Comparison of ENCODE assay signal across 24 mouse cellular contexts in the genomic region with DNA sequence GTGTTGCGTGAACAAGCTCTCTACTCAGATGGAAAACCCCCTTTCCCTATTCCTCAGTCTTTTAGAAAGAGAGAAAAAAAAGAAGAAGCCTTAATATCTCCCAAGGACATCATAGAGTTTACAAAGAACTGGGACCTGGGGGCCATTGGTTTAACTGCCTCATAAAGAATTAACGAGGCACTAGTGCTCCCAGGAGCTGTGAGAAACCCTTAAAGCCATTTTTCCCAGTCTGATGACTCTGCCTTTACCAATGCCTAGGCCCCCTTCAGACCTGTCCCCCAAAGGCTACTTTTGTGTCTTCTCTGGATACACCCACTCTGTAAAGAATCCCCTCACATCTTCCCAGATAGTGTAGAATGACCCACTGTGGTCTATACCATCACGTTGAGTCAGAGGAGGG. TPM values are rescaled to one million over a fixed set of nuclear protein-coding genes. Genes with fewer than 3 reads are reported as not detected.
"Had no signal": no experiment of that assay in that cellular context is flagged by ENCODE, and none has a peak within 500 bp of the region (broad histone marks: within the 10 kb centered on the region; RNA-seq: fewer than 3 reads in every experiment).

No protein-coding gene starts in this region.

- H3K9me3 ChIP-seq: heart, embryonic 13.5 days; heart, embryonic 15.5 days; kidney, embryonic 15.5 days; limb, embryonic 10.5 days; limb, embryonic 12.5 days had no signal

- H3K4me2 ChIP-seq: heart, embryonic 11.5 days; heart, embryonic 13.5 days; heart, embryonic 15.5 days; hindbrain, embryonic 14.5 days; kidney, embryonic 15.5 days; limb, embryonic 12.5 days had no signal

- H3K4me3 ChIP-seq: gastrocnemius, adult 2 months; heart, adult 2 months; heart, embryonic 13.5 days; heart, embryonic 15.5 days; kidney, embryonic 15.5 days; layer of hippocampus, adult 2 months; left cerebral cortex, adult 2 months; limb, embryonic 10.5 days; limb, embryonic 12.5 days had no signal

- H3K27me3 ChIP-seq: heart, embryonic 13.5 days; heart, embryonic 15.5 days; kidney, embryonic 15.5 days had no signal

- ATAC-seq: forebrain, postnatal 0 days; hindbrain, postnatal 0 days; intestine, embryonic 16.5 days had no signal

- H3K9ac ChIP-seq: forebrain, postnatal 0 days; heart, embryonic 13.5 days; heart, embryonic 15.5 days; hindbrain, embryonic 14.5 days; kidney, embryonic 15.5 days; limb, embryonic 12.5 days had no signal

- H3K4me1 ChIP-seq: heart, embryonic 13.5 days; heart, embryonic 15.5 days; kidney, embryonic 15.5 days had no signal

- DNase-seq: forebrain, postnatal 0 days; gastrocnemius, adult 2 months; gastrocnemius, postnatal 10 days; gastrocnemius, postnatal 25 days; heart, adult 11 months; heart, adult 2 months; heart, postnatal 14 days; heart, postnatal 36 days; kidney, postnatal 25 days; kidney, postnatal 4 days; liver had no signal

- H3K36me3 ChIP-seq: heart, embryonic 13.5 days; heart, embryonic 15.5 days; kidney, embryonic 15.5 days; limb, embryonic 10.5 days; limb, embryonic 12.5 days had no signal

- H3K27ac ChIP-seq: heart, adult 2 months; heart, embryonic 13.5 days; heart, embryonic 15.5 days; hindbrain, embryonic 14.5 days; hindbrain, postnatal 0 days; kidney, embryonic 15.5 days; kidney, postnatal 0 days; layer of hippocampus, adult 2 months; left cerebral cortex, adult 2 months; limb, embryonic 10.5 days; limb, embryonic 12.5 days had no signal

RNA-seq across cellular contexts. Expression of a gene that starts 46.4 kb away (rescaled TPM):
- total RNA-seq: heart, adult 2 months; heart, postnatal 36 days; hematopoietic stem cell, adult 5-6 weeks had no signal
